9 mouse cellular contexts compared by ENCODE assay signal in the genomic region with DNA sequence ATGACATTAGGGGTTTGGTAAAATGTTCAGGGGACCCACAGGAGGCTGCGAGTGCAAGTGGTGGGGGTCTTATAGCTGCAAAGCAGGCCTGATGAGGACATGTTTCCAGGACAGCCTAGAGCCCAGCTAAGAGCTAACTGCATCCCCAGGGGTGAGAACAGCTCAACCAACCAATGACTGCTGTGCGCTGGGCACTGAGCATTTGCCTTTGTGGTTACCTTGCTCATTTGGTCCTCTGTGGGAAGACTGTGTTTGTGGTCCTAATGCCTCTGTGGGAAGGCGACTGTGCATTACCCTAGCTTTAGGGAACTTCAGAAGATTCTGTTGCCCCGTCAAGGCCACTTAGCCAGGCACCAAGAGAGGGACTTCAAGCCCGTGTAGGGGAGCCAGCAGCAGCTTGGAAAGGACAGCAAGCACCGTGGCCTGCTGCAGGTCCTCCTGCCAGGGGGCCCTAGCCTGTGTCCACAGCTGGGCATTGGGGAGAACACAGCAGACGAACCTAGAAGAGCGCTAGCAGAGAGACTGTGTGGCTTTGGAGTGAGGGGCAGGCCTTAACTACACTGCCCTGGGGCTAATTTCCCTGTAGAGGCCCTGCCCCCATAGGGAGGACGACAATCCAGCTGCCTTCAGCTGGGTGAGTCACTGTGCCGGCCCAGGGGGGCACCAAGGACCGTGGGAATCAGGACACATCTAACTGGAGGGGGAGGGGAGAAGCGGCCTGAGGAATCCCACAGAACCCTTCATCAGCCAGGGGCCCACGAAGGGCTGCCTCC. TPM values are rescaled to one million over a fixed set of nuclear protein-coding genes. Genes with fewer than 3 reads are reported as not detected.
DNase-seq lines count a peak whose midpoint lies in the region; ATAC-seq and TF ChIP-seq lines count a peak whose summit lies in the region.
"Had no signal": no experiment of that assay in that cellular context is flagged by ENCODE, and none has a peak within 500 bp of the region (broad histone marks: within the 10 kb centered on the region; RNA-seq: fewer than 3 reads in every experiment).

No protein-coding gene starts in this region.

- H3K4me3 ChIP-seq in kidney, adult 2 months (ENCODE audit: insufficient read depth, low read depth, low read length), result peak overlapping the region; percentile 64
- H3K4me3 ChIP-seq in hindbrain, embryonic 10.5 days, result peak overlapping the region; percentile 60
- peak overlapping the region; percentile 76 for H3K4me3 ChIP-seq in lung, postnatal 0 days (ENCODE audit: low read depth, low read length)

- no peak for TF ChIP-seq CTCF in kidney, adult 2 months (conservative IDR thresholded peaks at IDR 0.05; ENCODE audit: insufficient read depth, insufficient read length, low read depth, low read length)
- no peak for TF ChIP-seq CTCF in lung, postnatal 0 days (IDR thresholded peaks at IDR 0.05)

- no peaks in the 10 kb centered on the region for H3K27me3 ChIP-seq in kidney, adult 2 months (replicated peaks; ENCODE audit: control insufficient read depth, insufficient read depth, low read length)
- H3K27me3 ChIP-seq in hindbrain, embryonic 10.5 days (ENCODE audit: insufficient read depth, poor library complexity, severe bottlenecking), result peaks cover 67% of the 10 kb centered on the region
- no peaks in the 10 kb centered on the region for H3K27me3 ChIP-seq in lung, postnatal 0 days (replicated peaks; ENCODE audit: insufficient read depth, low read length)

- 44% methylated on average over 13 of the region's 13 CpGs for WGBS in kidney, adult 2 months
- WGBS in hindbrain, embryonic 10.5 days, result 32% methylated on average over 13 of the region's 13 CpGs
- WGBS in lung, postnatal 0 days, result 30% methylated on average over 13 of the region's 13 CpGs

- peaks cover 4% of the 10 kb centered on the region; the same call in 1 of the 2 replicates for H3K4me1 ChIP-seq in kidney, adult 2 months (ENCODE audit: control insufficient read depth, insufficient read depth, low read length)
- peaks cover 74% of the 10 kb centered on the region for H3K4me1 ChIP-seq in hindbrain, embryonic 10.5 days (replicated peaks)
- peaks cover 10% of the 10 kb centered on the region for H3K4me1 ChIP-seq in lung, postnatal 0 days (ENCODE audit: insufficient read depth, low read depth, low read length)

- peak; percentile 33; the same call in 1 of the 2 replicates for TF ChIP-seq EP300 in lung, postnatal 0 days (IDR thresholded peaks at IDR 0.05)

- peak; percentile 43 for ATAC-seq in lung, postnatal 0 days

- no peak for TF ChIP-seq POLR2A in kidney, adult 2 months (IDR thresholded peaks at IDR 0.05; ENCODE audit: low read depth, low read length)

- peak overlapping the region; percentile 43 for H3K9ac ChIP-seq in lung, postnatal 0 days (replicated peaks; ENCODE audit: low read depth)

- peak overlapping the region; percentile 74 for H3K4me2 ChIP-seq in lung, postnatal 0 days (replicated peaks; ENCODE audit: low read depth, low read length)

- H3K27ac ChIP-seq in kidney, adult 2 months (ENCODE audit: insufficient read depth, low read depth, low read length), result peak overlapping the region; percentile 67
- H3K27ac ChIP-seq in hindbrain, embryonic 10.5 days, result peak overlapping the region; percentile 41
- H3K27ac ChIP-seq in lung, postnatal 0 days (ENCODE audit: low read length), result peak overlapping the region; percentile 82

- no peaks in the 10 kb centered on the region for H3K9me3 ChIP-seq in hindbrain, embryonic 10.5 days
- no peaks in the 10 kb centered on the region for H3K9me3 ChIP-seq in lung, postnatal 0 days (ENCODE audit: low read length)

- H3K36me3 ChIP-seq in kidney, adult 2 months (ENCODE audit: control insufficient read depth, insufficient read depth, low read length), result no peaks in the 10 kb centered on the region
- H3K36me3 ChIP-seq in hindbrain, embryonic 10.5 days, result no peaks in the 10 kb centered on the region
- H3K36me3 ChIP-seq in lung, postnatal 0 days (ENCODE audit: insufficient read depth, low read length), result no peaks in the 10 kb centered on the region

- peak; percentile 51 for DNase-seq in kidney, adult 2 months
- no peak for DNase-seq in kidney, adult 18-20 months
- peak; percentile 75 for DNase-seq in adrenal gland, postnatal 25 days
- DNase-seq in hindbrain, embryonic 10.5 days (ENCODE audit: low spot score), result no peak
- DNase-seq in lung, postnatal 0 days (ENCODE audit: low spot score), result peak; percentile 85
- peak; percentile 43 for DNase-seq in thymus, postnatal 25 days
- DNase-seq in left cerebral cortex, adult 11 months (ENCODE audit: low spot score), result no peak
- DNase-seq in yolk sac, embryonic 10.5 days (ENCODE audit: low spot score), result no peak

RNA-seq across cellular contexts. Expression of a gene that starts 3.5 kb away (rescaled TPM):
- 54.2 and 60.2 TPM in 2 replicates for polyA plus RNA-seq in kidney, adult 2 months (2012; rRNA removed)
- total RNA-seq in adrenal gland, postnatal 25 days (2021), result 170 and 214 TPM in 2 replicates
- polyA plus RNA-seq in hindbrain, embryonic 10.5 days (2016; fragmentation: Nextera tagmentation; extraction: Ambion mirVana), result 24.6 and 28.5 TPM in 2 replicates
- 26.9 and 33.4 TPM in 2 replicates for polyA plus RNA-seq in lung, postnatal 0 days (2015; fragmentation: Nextera tagmentation; extraction: Ambion mirVana)

RNA-seq across cellular contexts. Expression of a gene that starts 46.6 kb away (rescaled TPM):
- not detected in 2 replicates for polyA plus RNA-seq in kidney, adult 2 months (2012; rRNA removed)
- total RNA-seq in adrenal gland, postnatal 25 days (2021), result not detected in 2 replicates
- polyA plus RNA-seq in hindbrain, embryonic 10.5 days (2016; fragmentation: Nextera tagmentation; extraction: Ambion mirVana), result not detected in 2 replicates
- not detected in 2 replicates for polyA plus RNA-seq in lung, postnatal 0 days (2015; fragmentation: Nextera tagmentation; extraction: Ambion mirVana)
- total RNA-seq: left cerebral cortex, postnatal 10 days had no signal

RNA-seq across cellular contexts. Expression of a gene that starts 59.7 kb away (rescaled TPM):
- 0.66 and 0.96 TPM in 2 replicates for polyA plus RNA-seq in kidney, adult 2 months (2012; rRNA removed)
- total RNA-seq in adrenal gland, postnatal 25 days (2021), result 0.94 and 1.9 TPM in 2 replicates
- 0.20 and 0.37 TPM in 2 replicates for polyA plus RNA-seq in hindbrain, embryonic 10.5 days (2016; fragmentation: Nextera tagmentation; extraction: Ambion mirVana)
- 0.04 TPM in 1 of 2 replicates, not detected in the other for polyA plus RNA-seq in lung, postnatal 0 days (2015; fragmentation: Nextera tagmentation; extraction: Ambion mirVana)

Comparison
In these comparisons a context has a peak if more than half of its experiments do, and no peak if none do; other contexts are left out.
1. DNase-seq: peak in kidney, adult 2 months (single experiment), adrenal gland, postnatal 25 days (single experiment), lung, postnatal 0 days (single experiment) and thymus, postnatal 25 days (single experiment); none in kidney, adult 18-20 months (single experiment), hindbrain, embryonic 10.5 days (single experiment), left cerebral cortex, adult 11 months (single experiment) and yolk sac, embryonic 10.5 days (single experiment).
2. Peak in every context shown above with its lines, with median percentiles within 50 percentile points of each other: H3K27ac ChIP-seq and H3K4me3 ChIP-seq.